In genomic region chr2:30657674-30658479, GRCm38 (mm10) we compare ENCODE assay signal across 8 mouse cellular contexts.
DNase-seq lines count a peak whose midpoint lies in the region; ATAC-seq and TF ChIP-seq lines count a peak whose summit lies in the region.

No protein-coding gene starts in this region.

- peak overlapping the region; percentile 62 for H3K9ac ChIP-seq in heart, adult 2 months (ENCODE audit: low read depth, low read length)
- peak overlapping the region; percentile 89 for H3K9ac ChIP-seq in heart, embryonic 14.5 days (ENCODE audit: low read length)

- no peak for TF ChIP-seq POLR2A in heart, adult 2 months (IDR thresholded peaks at IDR 0.05; ENCODE audit: insufficient read depth, low read depth, low read length)

- peak overlapping the region; percentile 93 for H3K4me2 ChIP-seq in heart, embryonic 14.5 days (ENCODE audit: low read length)

- ATAC-seq in G1E (ENCODE audit: extremely low read depth, insufficient number of reproducible peaks, low FRiP score, poor library complexity, severe bottlenecking) = 0 out of 2 replicates have a peak, but pooled peaks have one; percentile 6
- ATAC-seq in heart, embryonic 14.5 days (ENCODE audit: insufficient number of reproducible peaks, insufficient read depth, low FRiP score, low read depth) = peak; percentile 12

- WGBS in heart, adult 2 months = 4% methylated on average over 42 of the region's 42 CpGs
- WGBS in heart, embryonic 14.5 days = 4% methylated on average over 42 of the region's 42 CpGs
- under 1% methylated on average over 42 of the region's 42 CpGs for WGBS in midbrain, embryonic 10.5 days

- intact Hi-C loops in heart, adult 2 months (cut with DNase I) = loop anchor here (1.0 to 5.0 kb wide), 3 partner anchors 54 to 188 kb away; no protein-coding TSS in a partner anchor
- intact Hi-C loops in heart, postnatal 36 days (cut with DNase I) = loop anchor here (2.0 to 5.0 kb wide), 3 partner anchors 51 to 217 kb away; partner anchors contain the start of gene Ier5l

- no peaks in the 10 kb centered on the region for H3K9me3 ChIP-seq in G1E (replicated peaks)
- H3K9me3 ChIP-seq in heart, embryonic 14.5 days (ENCODE audit: control insufficient read depth, low read length) = no peaks in the 10 kb centered on the region
- H3K9me3 ChIP-seq in midbrain, embryonic 10.5 days (replicated peaks) = no peaks in the 10 kb centered on the region

- TF ChIP-seq CTCF in heart, adult 2 months (IDR thresholded peaks at IDR 0.05) = no peak
- no peak for TF ChIP-seq CTCF in G1E (IDR thresholded peaks at IDR 0.05; ENCODE audit: low read depth, low read length)

- no peaks in the 10 kb centered on the region for H3K27me3 ChIP-seq in heart, adult 2 months (ENCODE audit: control insufficient read depth, insufficient read depth, low read length)
- H3K27me3 ChIP-seq in G1E (ENCODE audit: insufficient read depth, low read length) = peaks cover 55% of the 10 kb centered on the region
- H3K27me3 ChIP-seq in heart, embryonic 14.5 days (ENCODE audit: control insufficient read depth, insufficient read depth, low read length) = no peaks in the 10 kb centered on the region
- peaks cover 9% of the 10 kb centered on the region; the same call in 1 of the 2 replicates for H3K27me3 ChIP-seq in midbrain, embryonic 10.5 days (ENCODE audit: low read depth, poor library complexity, severe bottlenecking)

- no peak for TF ChIP-seq EP300 in heart, adult 2 months (IDR thresholded peaks at IDR 0.05; ENCODE audit: insufficient read depth, low read depth, low read length)

- peaks cover 25% of the 10 kb centered on the region for H3K4me1 ChIP-seq in heart, adult 2 months (ENCODE audit: control insufficient read depth, insufficient read depth, low read length)
- peaks cover 31% of the 10 kb centered on the region for H3K4me1 ChIP-seq in G1E (ENCODE audit: insufficient read depth, low read depth, low read length)
- peaks cover 40 to 52% of the 10 kb centered on the region in 2 experiments for H3K4me1 ChIP-seq in heart, embryonic 14.5 days (ENCODE audit: control insufficient read depth in 2 of 2, insufficient read depth in 2 of 2, low read length in 2 of 2)
- peaks cover 100% of the 10 kb centered on the region for H3K4me1 ChIP-seq in midbrain, embryonic 10.5 days

- DNase-seq in heart, adult 2 months = no peak
- no peak for DNase-seq in heart, postnatal 36 days
- peak; percentile 30 for DNase-seq in G1E (ENCODE audit: low spot score)
- peak; percentile 80 for DNase-seq in embryo, embryonic 10.5 days (ENCODE audit: low spot score)
- DNase-seq in kidney, postnatal 10 days = peak; percentile 79
- peak; percentile 72 for DNase-seq in midbrain, embryonic 10.5 days (ENCODE audit: low spot score)
- DNase-seq in testis, postnatal 10 days (ENCODE audit: low spot score) = peak; percentile 69

- no peaks in the 10 kb centered on the region for H3K79me2 ChIP-seq in heart, adult 2 months (replicated peaks; ENCODE audit: control insufficient read depth, insufficient read depth, low read length)

- H3K4me3 ChIP-seq in heart, adult 2 months = peak overlapping the region; percentile 65
- peak overlapping the region; percentile 71 for H3K4me3 ChIP-seq in G1E (ENCODE audit: low read depth, low read length)
- H3K4me3 ChIP-seq in heart, embryonic 14.5 days (ENCODE audit: control insufficient read depth in 1 of 2, insufficient read depth in 1 of 2, low read depth in 1 of 2, low read length in 2 of 2) = peak overlapping the region; percentile 47 to 48
- H3K4me3 ChIP-seq in midbrain, embryonic 10.5 days = peak overlapping the region; percentile 54

- H3K36me3 ChIP-seq in heart, adult 2 months (ENCODE audit: control insufficient read depth, insufficient read depth, low read length) = no peaks in the 10 kb centered on the region
- no peaks in the 10 kb centered on the region for H3K36me3 ChIP-seq in G1E (replicated peaks)
- no peaks in the 10 kb centered on the region for H3K36me3 ChIP-seq in heart, embryonic 14.5 days (ENCODE audit: control insufficient read depth, insufficient read depth, low read length)
- H3K36me3 ChIP-seq in midbrain, embryonic 10.5 days = no peaks in the 10 kb centered on the region

- peak overlapping the region; percentile 100 for H3K27ac ChIP-seq in heart, adult 2 months
- H3K27ac ChIP-seq in heart, embryonic 14.5 days (replicated peaks in 1 of 2; ENCODE audit: control insufficient read depth in 1 of 2, insufficient read depth in 1 of 2, low read depth in 2 of 2, low read length in 2 of 2) = peak overlapping the region; percentile 92 to 97
- peak overlapping the region; percentile 99 for H3K27ac ChIP-seq in midbrain, embryonic 10.5 days (replicated peaks)

Comparison
In these comparisons a context has a peak if more than half of its experiments do, and no peak if none do; other contexts are left out.
1. DNase-seq: peak in G1E (single experiment), embryo, embryonic 10.5 days (single experiment), kidney, postnatal 10 days (single experiment), midbrain, embryonic 10.5 days (single experiment) and testis, postnatal 10 days (single experiment); none in heart, adult 2 months (0 of 2) and heart, postnatal 36 days (0 of 2).
2. Peak in every context shown above with its lines, with median percentiles within 50 percentile points of each other: H3K27ac ChIP-seq and H3K4me3 ChIP-seq.